Mouse (Mus musculus): ENCODE measurements around the gene Map2k3. TPM values are rescaled to one million over a fixed set of nuclear protein-coding genes. Genes with fewer than 3 reads are reported as not detected.

Map2k3 gene
- polyA plus RNA-seq, 1 experiment from 2014 or later = 37.4 TPM

DNA sequence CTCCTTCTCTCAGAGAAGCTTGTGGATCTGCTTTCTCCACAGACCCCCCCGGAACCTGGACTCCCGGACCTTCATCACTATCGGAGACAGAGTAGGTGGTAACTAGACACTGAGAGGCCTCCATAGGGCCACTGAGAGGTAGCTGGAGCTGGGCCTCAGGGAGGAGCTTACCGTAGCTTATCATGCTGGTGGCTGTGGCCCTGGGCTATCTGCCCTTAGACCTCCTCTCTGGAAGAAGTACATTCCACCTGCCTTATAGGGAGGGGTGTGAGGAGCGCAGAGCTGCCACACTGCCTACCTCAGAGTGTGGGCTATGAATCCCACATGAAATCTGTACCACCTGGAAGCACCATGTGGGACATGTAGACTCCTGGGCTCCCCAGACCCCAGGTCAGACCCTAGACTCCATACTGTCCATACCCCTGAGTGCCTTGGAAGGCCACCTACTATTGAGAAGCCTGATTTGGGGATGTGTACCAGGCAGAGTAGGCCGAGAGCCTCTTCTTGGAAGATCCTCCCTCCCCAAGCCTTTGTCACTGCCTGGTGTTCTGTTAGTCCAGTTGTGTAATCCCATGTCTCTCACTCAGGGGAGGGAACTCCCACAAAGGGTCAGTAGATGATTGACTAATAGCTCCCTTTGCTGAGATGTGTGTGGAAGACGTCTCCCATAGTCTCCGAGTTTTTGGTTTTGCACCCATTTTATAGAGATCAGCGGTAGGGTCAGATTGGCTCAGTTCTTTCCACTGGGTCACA, 10.6 kb downstream of the Map2k3 start:
- DNase-seq (ENCODE audit: low spot score, missing footprints) = no peak
- no peak overlapping the region for H3K27ac ChIP-seq (ENCODE audit: low read depth, low read length)
- WGBS = 91% methylated on average over 9 of the region's 9 CpGs
- no peaks in the 10 kb centered on the region for H3K36me3 ChIP-seq (ENCODE audit: control insufficient read depth, insufficient read depth, low read length)
- no peak overlapping the region for H3K4me2 ChIP-seq
- H3K9me3 ChIP-seq (ENCODE audit: control insufficient read depth, low read length) = no peaks in the 10 kb centered on the region
- H3K4me1 ChIP-seq (ENCODE audit: control insufficient read depth, insufficient read depth, low read length) = no peaks in the 10 kb centered on the region
- no peak overlapping the region for H3K4me3 ChIP-seq (ENCODE audit: low read depth, low read length)
- no peak for ATAC-seq (ENCODE audit: low FRiP score)
- H3K27me3 ChIP-seq (ENCODE audit: control insufficient read depth, insufficient read depth, low read length) = no peaks in the 10 kb centered on the region
- H3K9ac ChIP-seq (ENCODE audit: low read length) = no peak overlapping the region

DNA sequence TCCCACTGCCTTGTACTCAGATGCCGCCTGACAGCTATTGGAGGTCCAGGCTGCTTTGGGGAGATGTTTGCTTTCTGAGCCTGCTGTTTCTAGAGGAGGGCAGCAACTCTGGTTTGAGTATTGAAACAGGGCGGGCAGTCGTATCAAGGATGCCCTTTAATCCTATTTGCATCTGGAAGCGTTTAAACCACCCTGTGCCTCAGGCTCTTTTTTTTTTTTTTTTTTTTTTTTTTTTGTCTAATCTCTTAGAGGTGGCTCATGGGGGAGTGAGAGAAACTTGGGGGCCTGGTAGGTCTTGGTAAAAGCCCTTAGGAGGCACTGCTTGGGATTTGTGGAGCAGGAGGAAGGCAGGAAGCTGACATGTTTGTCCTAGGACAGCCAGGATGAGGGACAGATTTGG, 13.2 kb downstream of the Map2k3 start:
- no peak overlapping the region for H3K4me2 ChIP-seq
- no peaks in the 10 kb centered on the region for H3K36me3 ChIP-seq (ENCODE audit: control insufficient read depth, insufficient read depth, low read length)
- H3K4me3 ChIP-seq (ENCODE audit: low read depth, low read length) = no peak overlapping the region
- WGBS = 59% methylated on average over 4 of the region's 4 CpGs
- H3K27ac ChIP-seq (ENCODE audit: low read depth, low read length) = no peak overlapping the region
- ATAC-seq (ENCODE audit: low FRiP score) = no peak
- no peaks in the 10 kb centered on the region for H3K9me3 ChIP-seq (ENCODE audit: control insufficient read depth, low read length)
- DNase-seq (ENCODE audit: low spot score, missing footprints) = peak; percentile 79
- H3K9ac ChIP-seq (ENCODE audit: low read length) = no peak overlapping the region
- H3K4me1 ChIP-seq (ENCODE audit: control insufficient read depth, insufficient read depth, low read length) = no peaks in the 10 kb centered on the region
- no peaks in the 10 kb centered on the region for H3K27me3 ChIP-seq (ENCODE audit: control insufficient read depth, insufficient read depth, low read length)

DNA sequence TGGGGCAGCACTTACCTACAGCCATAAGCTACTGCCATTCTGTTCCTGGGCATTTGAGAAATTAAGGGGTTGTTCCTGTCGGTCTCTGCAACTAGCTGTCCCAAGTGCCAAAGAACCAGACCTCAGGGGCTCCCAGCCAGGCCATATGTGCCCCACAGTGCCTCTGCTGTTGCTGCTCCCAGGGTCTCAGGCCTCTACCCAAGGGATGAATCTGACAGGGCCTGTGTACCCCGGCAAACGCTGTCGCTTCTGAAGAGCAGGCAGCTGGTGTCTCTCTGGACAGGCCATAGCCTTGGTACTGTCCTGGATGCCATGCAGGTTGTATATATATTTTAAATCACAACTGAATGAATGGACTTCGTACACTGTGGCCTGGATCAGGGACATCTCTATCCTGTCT, 20.1 kb downstream of the Map2k3 start:
- Histone ChIP-seq H3K27ac (ENCODE audit: low read depth, low read length) (no peak overlapping the region), H3K9me3 (ENCODE audit: control insufficient read depth, low read length) (no peaks in the 10 kb centered on the region), H3K9ac (ENCODE audit: low read length) (no peak overlapping the region), H3K36me3 (ENCODE audit: control insufficient read depth, insufficient read depth, low read length) (no peaks in the 10 kb centered on the region), H3K4me1 (ENCODE audit: control insufficient read depth, insufficient read depth, low read length) (no peaks in the 10 kb centered on the region), H3K27me3 (ENCODE audit: control insufficient read depth, insufficient read depth, low read length) (no peaks in the 10 kb centered on the region), H3K4me3 (ENCODE audit: low read depth, low read length) (no peak overlapping the region), H3K4me2 (no peak overlapping the region)
- DNase-seq (ENCODE audit: low spot score, missing footprints) = peak; percentile 81
- WGBS = 92% methylated on average over 5 of the region's 5 CpGs
- ATAC-seq (ENCODE audit: low FRiP score) = no peak

DNA sequence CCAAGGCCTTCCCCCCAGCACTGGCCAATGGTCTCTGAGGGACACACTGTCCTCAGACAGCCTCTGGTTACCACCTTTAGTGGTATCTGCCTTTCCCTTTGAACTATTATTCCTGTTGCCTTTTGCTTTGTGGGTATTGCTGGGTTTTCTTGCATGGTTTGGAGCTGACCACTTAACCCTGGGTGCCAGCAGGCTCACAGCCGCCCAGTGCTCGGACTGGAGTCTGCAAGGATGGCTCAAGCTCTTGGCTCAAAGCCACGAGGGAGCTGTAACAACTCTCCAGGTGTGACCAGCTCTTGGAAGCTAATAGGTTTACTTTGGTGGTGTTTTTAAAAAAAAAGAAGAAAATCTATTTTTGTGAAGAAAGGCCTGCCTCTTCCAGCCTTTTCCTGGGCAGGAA, 20.5 kb downstream of the Map2k3 start:
- no peaks in the 10 kb centered on the region for H3K9me3 ChIP-seq (ENCODE audit: control insufficient read depth, low read length)
- DNase-seq (ENCODE audit: low spot score, missing footprints) (no peak), ATAC-seq (ENCODE audit: low FRiP score) (no peak)
- no peak overlapping the region for H3K4me3 ChIP-seq (ENCODE audit: low read depth, low read length)
- H3K27me3 ChIP-seq (ENCODE audit: control insufficient read depth, insufficient read depth, low read length) = no peaks in the 10 kb centered on the region
- no peaks in the 10 kb centered on the region for H3K36me3 ChIP-seq (ENCODE audit: control insufficient read depth, insufficient read depth, low read length)
- H3K4me2 ChIP-seq = no peak overlapping the region
- H3K27ac ChIP-seq (ENCODE audit: low read depth, low read length) = no peak overlapping the region
- H3K9ac ChIP-seq (ENCODE audit: low read length) = no peak overlapping the region
- WGBS = 94% methylated on average over 3 of the region's 3 CpGs
- no peaks in the 10 kb centered on the region for H3K4me1 ChIP-seq (ENCODE audit: control insufficient read depth, insufficient read depth, low read length)

DNA sequence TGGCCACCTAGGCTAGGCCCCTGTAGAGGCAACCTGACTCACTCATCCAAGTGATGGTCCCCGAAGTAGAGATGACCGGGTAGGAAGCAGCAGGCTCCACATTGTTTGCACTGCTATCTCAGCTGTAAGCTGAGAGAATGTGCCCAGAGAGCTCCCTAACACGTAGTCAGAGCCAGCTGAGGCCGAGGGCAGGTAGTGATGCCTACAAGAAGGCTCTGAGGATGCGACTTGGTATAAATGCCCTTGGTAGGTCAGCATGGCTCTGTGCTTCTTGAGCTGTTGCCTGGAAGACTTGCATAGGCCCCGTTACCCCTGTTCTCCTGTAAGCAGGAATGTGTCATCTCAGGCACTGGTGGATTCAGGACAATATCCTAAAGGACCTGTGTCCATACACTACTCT, 21.2 kb downstream of the Map2k3 start:
- H3K27ac ChIP-seq (ENCODE audit: low read depth, low read length) = no peak overlapping the region
- H3K36me3 ChIP-seq (ENCODE audit: control insufficient read depth, insufficient read depth, low read length) = no peaks in the 10 kb centered on the region
- no peak overlapping the region for H3K9ac ChIP-seq (ENCODE audit: low read length)
- no peak overlapping the region for H3K4me2 ChIP-seq
- ATAC-seq (ENCODE audit: low FRiP score) (no peak), DNase-seq (ENCODE audit: low spot score, missing footprints) (peak; percentile 59)
- H3K9me3 ChIP-seq (ENCODE audit: control insufficient read depth, low read length) = no peaks in the 10 kb centered on the region
- no peaks in the 10 kb centered on the region for H3K27me3 ChIP-seq (ENCODE audit: control insufficient read depth, insufficient read depth, low read length)
- WGBS = 96% methylated on average over 6 of the region's 6 CpGs
- H3K4me1 ChIP-seq (ENCODE audit: control insufficient read depth, insufficient read depth, low read length) = no peaks in the 10 kb centered on the region
- H3K4me3 ChIP-seq (ENCODE audit: low read depth, low read length) = no peak overlapping the region

DNA sequence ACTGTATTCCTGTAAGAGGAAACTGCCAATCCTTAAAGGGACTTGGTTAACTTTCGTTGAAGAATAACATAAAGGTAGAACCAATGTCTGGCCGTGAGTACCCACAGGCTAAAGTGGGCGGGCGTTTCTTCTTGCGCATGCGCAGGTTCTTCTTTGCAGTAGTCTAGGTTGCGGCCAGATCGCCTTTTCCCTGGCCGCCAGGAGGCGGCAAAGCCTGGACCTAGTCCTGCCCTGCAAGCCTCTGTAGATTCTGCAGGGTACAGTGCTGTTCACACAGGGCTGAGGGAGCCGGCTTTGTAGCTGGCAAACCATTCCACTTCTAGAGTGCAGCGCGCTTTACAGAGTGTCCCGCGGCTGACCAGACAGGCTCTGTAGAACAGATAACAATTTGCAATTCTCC, 22.0 kb downstream of the Map2k3 start:
- Histone ChIP-seq H3K9me3 (ENCODE audit: control insufficient read depth, low read length) (no peaks in the 10 kb centered on the region), H3K27me3 (ENCODE audit: control insufficient read depth, insufficient read depth, low read length) (no peaks in the 10 kb centered on the region), H3K4me1 (ENCODE audit: control insufficient read depth, insufficient read depth, low read length) (no peaks in the 10 kb centered on the region), H3K36me3 (ENCODE audit: control insufficient read depth, insufficient read depth, low read length) (no peaks in the 10 kb centered on the region), H3K27ac (ENCODE audit: low read depth, low read length) (no peak overlapping the region), H3K4me3 (ENCODE audit: low read depth, low read length) (no peak overlapping the region), H3K4me2 (no peak overlapping the region; the same call in 1 of the 2 replicates), H3K9ac (ENCODE audit: low read length) (no peak overlapping the region)
- DNase-seq (ENCODE audit: low spot score, missing footprints) = peak; percentile 98
- peak; percentile 93 for ATAC-seq (ENCODE audit: low FRiP score)
- WGBS = 6% methylated on average over 15 of the region's 15 CpGs

DNA sequence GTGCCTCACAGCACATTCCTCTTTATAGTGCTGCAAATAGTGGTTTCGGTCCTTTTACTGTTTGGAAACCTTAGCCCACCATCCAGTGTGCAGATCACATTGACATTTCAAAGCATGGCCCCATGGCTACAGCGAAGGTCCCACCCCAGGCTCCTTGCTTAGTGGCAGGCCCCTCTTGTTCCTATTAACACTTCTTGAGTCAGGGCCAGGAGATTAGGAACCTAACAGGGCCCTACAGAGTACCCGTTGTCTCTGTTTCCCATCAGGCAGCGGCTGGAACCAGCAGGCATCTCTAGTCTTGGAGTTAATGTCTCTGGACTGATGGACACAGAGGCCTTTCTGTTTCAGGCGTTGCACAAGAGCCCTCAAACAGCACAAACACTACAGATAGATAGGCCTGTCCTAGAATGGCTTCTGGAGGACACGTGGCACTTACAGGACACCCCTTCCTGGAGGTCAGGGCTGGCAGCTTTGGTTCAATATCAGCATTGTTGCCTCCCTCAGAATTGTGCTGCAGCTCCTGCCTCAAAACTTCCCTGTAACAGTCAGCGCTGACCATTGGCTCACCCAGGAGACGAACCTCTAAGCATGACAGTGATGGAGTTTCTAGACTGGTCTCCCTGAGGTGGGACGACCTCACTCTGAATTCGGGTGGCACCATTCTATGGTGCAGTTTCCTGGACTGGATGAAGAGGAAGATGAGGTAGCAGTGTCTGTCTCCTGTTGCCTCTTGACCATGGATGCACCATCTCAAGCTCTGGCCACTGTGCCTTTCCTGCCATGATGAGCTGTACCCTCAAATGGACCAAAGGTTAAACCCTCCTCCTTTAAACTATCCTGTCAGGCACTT, 22.6 kb downstream of the Map2k3 start:
- ATAC-seq (ENCODE audit: low FRiP score) (no peak), DNase-seq (ENCODE audit: low spot score, missing footprints) (peak; percentile 54)
- no peaks in the 10 kb centered on the region for H3K9me3 ChIP-seq (ENCODE audit: control insufficient read depth, low read length)
- H3K4me1 ChIP-seq (ENCODE audit: control insufficient read depth, insufficient read depth, low read length) = no peaks in the 10 kb centered on the region
- H3K4me2 ChIP-seq = no peak overlapping the region
- no peak overlapping the region for H3K4me3 ChIP-seq (ENCODE audit: low read depth, low read length)
- H3K27ac ChIP-seq (ENCODE audit: low read depth, low read length) = no peak overlapping the region
- no peak overlapping the region for H3K9ac ChIP-seq (ENCODE audit: low read length)
- 82% methylated on average over 10 of the region's 10 CpGs for WGBS
- no peaks in the 10 kb centered on the region for H3K36me3 ChIP-seq (ENCODE audit: control insufficient read depth, insufficient read depth, low read length)
- H3K27me3 ChIP-seq (ENCODE audit: control insufficient read depth, insufficient read depth, low read length) = no peaks in the 10 kb centered on the region

DNA sequence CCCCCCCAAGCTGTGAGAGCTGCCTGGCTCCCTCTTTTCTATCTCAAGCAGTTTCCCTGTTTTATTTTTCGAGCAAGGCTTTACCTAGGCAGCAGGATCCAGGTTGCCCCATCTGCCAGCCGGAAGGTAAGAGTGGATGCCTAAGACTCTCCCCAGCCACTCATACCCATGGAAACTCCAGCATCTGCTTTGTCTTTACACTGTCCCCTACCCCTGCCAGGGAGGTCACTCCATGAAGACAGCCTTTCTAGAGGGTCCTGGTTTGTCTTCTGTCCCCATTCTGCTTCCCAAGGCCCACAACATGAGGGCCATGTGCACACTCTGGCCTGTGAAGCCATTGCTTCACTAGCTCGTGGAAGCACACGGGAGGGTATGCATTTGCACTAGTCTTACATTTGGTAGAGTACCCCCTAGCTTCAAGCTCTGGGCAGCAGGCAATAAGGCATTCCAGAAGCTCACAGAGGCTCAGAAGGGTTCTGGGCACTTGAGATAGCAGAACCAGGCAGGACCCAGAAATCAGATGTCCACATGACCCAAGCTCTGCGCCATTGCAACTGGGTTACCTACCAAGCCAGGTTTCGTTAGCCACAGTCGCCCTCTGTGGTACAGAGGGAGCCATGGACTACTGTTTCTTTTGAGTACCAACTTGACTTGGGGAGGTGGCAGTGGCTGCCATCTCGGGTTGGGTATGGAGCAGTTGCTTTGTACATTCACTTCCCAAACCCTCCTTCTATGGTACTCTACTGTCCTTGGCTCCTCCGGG, 24.0 kb downstream of the Map2k3 start:
- Histone ChIP-seq H3K36me3 (ENCODE audit: control insufficient read depth, insufficient read depth, low read length) (no peaks in the 10 kb centered on the region), H3K4me1 (ENCODE audit: control insufficient read depth, insufficient read depth, low read length) (no peaks in the 10 kb centered on the region), H3K9me3 (ENCODE audit: control insufficient read depth, low read length) (no peaks in the 10 kb centered on the region), H3K27me3 (ENCODE audit: control insufficient read depth, insufficient read depth, low read length) (no peaks in the 10 kb centered on the region), H3K9ac (ENCODE audit: low read length) (no peak overlapping the region), H3K4me2 (no peak overlapping the region), H3K27ac (ENCODE audit: low read depth, low read length) (no peak overlapping the region), H3K4me3 (ENCODE audit: low read depth, low read length) (no peak overlapping the region)
- peak; percentile 57 for DNase-seq (ENCODE audit: low spot score, missing footprints)
- 77% methylated on average over 9 of the region's 9 CpGs for WGBS
- ATAC-seq (ENCODE audit: low FRiP score) = no peak

DNA sequence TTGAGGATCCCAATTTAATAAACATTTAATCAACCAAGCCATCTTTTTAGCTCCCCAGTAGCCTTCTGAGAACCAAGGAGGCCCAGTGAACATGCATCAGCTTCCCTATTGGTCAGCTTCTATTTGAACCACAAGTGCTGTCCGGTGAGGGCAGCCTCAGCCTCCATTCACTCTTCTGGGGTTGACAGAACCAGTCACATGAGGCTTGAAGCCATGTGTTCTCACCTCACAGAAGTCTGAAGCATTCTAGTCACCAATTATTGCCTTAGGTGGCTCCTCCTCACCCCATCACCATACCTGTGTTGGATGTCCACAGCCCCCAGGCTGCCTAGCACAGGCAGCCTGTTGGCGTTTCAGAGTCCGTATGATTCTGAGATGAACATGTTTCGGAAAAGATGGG, 27.1 kb downstream of the Map2k3 start:
- ATAC-seq (ENCODE audit: low FRiP score) (no peak), DNase-seq (ENCODE audit: low spot score, missing footprints) (peak; percentile 51)
- no peak overlapping the region for H3K4me3 ChIP-seq (ENCODE audit: low read depth, low read length)
- WGBS = 87% methylated on average over 4 of the region's 4 CpGs
- no peaks in the 10 kb centered on the region for H3K27me3 ChIP-seq (ENCODE audit: control insufficient read depth, insufficient read depth, low read length)
- no peaks in the 10 kb centered on the region for H3K36me3 ChIP-seq (ENCODE audit: control insufficient read depth, insufficient read depth, low read length)
- no peak overlapping the region for H3K4me2 ChIP-seq
- no peak overlapping the region for H3K9ac ChIP-seq (ENCODE audit: low read length)
- no peaks in the 10 kb centered on the region for H3K4me1 ChIP-seq (ENCODE audit: control insufficient read depth, insufficient read depth, low read length)
- H3K27ac ChIP-seq (ENCODE audit: low read depth, low read length) = no peak overlapping the region
- H3K9me3 ChIP-seq (ENCODE audit: control insufficient read depth, low read length) = no peaks in the 10 kb centered on the region
